7 mouse cellular contexts compared by ENCODE assay signal in genomic region chr3:154885452-154885851, GRCm38 (mm10).
DNase-seq lines count a peak whose midpoint lies in the region; ATAC-seq and TF ChIP-seq lines count a peak whose summit lies in the region.

No protein-coding gene starts in this region.

- no peak for ATAC-seq in midbrain, embryonic 14.5 days (ENCODE audit: low FRiP score, low TSS enrichment)

- H3K27me3 ChIP-seq in midbrain, embryonic 14.5 days (ENCODE audit: control insufficient read depth, insufficient read depth, low read length): no peaks in the 10 kb centered on the region

- peak; percentile 30 to 39 for DNase-seq in layer of hippocampus, adult 2 months (ENCODE audit: low spot score in 2 of 2)
- no peak for DNase-seq in layer of hippocampus, postnatal 14 days (ENCODE audit: low spot score in 2 of 2)
- peak; percentile 79 for DNase-seq in adrenal gland, adult 2 months
- DNase-seq in midbrain, embryonic 14.5 days: peak; percentile 56
- DNase-seq in spleen, postnatal 36 days (ENCODE audit: low spot score in 2 of 2): no peak
- no peak for DNase-seq in kidney, postnatal 25 days

- no peaks in the 10 kb centered on the region for H3K9me3 ChIP-seq in midbrain, embryonic 14.5 days (ENCODE audit: control insufficient read depth, low read length)

- H3K27ac ChIP-seq in layer of hippocampus, adult 2 months: no peak overlapping the region
- H3K27ac ChIP-seq in embryonic fibroblast, embryonic 13.5 days (ENCODE audit: insufficient read depth, low read length): peak overlapping the region; percentile 27; the same call in 1 of the 2 replicates
- H3K27ac ChIP-seq in midbrain, embryonic 14.5 days (replicated peaks; ENCODE audit: low read depth, low read length): no peak overlapping the region

- WGBS in midbrain, embryonic 14.5 days: 21% methylated on average over 5 of the region's 5 CpGs

- no peak for TF ChIP-seq POLR2A in embryonic fibroblast, embryonic 13.5 days (IDR thresholded peaks at IDR 0.05; ENCODE audit: low read depth, low read length)

- no peak overlapping the region; the same call in 1 of the 2 replicates for H3K4me2 ChIP-seq in midbrain, embryonic 14.5 days (ENCODE audit: low read length)

- TF ChIP-seq CTCF in layer of hippocampus, adult 2 months (conservative IDR thresholded peaks at IDR 0.05): no peak
- no peak for TF ChIP-seq CTCF in embryonic fibroblast, embryonic 13.5 days (IDR thresholded peaks at IDR 0.05; ENCODE audit: borderline replicate concordance, insufficient read depth, low read length)

- no peak overlapping the region for H3K4me3 ChIP-seq in layer of hippocampus, adult 2 months
- no peak overlapping the region for H3K4me3 ChIP-seq in embryonic fibroblast, embryonic 13.5 days (ENCODE audit: insufficient read depth, low read length)
- no peak overlapping the region for H3K4me3 ChIP-seq in midbrain, embryonic 14.5 days (replicated peaks; ENCODE audit: low read depth, low read length)

- H3K9ac ChIP-seq in midbrain, embryonic 14.5 days (replicated peaks; ENCODE audit: low read length): no peak overlapping the region

- no peaks in the 10 kb centered on the region for H3K36me3 ChIP-seq in midbrain, embryonic 14.5 days (ENCODE audit: control insufficient read depth, insufficient read depth, low read length)

- peaks cover 5% of the 10 kb centered on the region for H3K4me1 ChIP-seq in embryonic fibroblast, embryonic 13.5 days (ENCODE audit: control insufficient read depth, insufficient read depth, low read length)
- peaks cover 6% of the 10 kb centered on the region; the same call in 1 of the 2 replicates for H3K4me1 ChIP-seq in midbrain, embryonic 14.5 days (ENCODE audit: control insufficient read depth, insufficient read depth, low read length)

Comparison
In these comparisons a context has a peak if more than half of its experiments do, and no peak if none do; other contexts are left out.
1. DNase-seq: peak in layer of hippocampus, adult 2 months (2 of 2), adrenal gland, adult 2 months (single experiment) and midbrain, embryonic 14.5 days (single experiment); none in layer of hippocampus, postnatal 14 days (0 of 2), spleen, postnatal 36 days (0 of 2) and kidney, postnatal 25 days (0 of 2).